8 mouse cellular contexts compared by ENCODE assay signal in the genomic region with DNA sequence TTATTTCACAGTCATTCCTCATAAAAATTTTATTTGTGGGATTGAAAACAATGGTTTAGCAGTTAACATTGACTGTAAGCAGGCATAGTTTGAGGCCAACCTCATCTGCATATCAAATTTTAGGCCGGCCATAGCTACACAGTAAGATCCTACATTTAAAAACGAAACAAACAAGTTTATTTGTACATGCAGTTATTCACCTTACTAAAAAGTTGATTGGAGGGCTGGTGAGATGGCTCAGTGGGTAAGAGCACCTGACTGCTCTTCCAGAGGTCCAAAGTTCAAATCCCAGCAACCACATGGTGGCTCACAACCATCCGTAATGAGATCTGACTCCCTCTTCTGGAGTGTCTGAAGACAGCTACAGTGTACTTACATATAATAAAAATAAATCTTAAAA. TPM values are rescaled to one million over a fixed set of nuclear protein-coding genes. Genes with fewer than 3 reads are reported as not detected.
A peak's percentile ranks its signal among the peaks of the same experiment; 100 is the strongest.
DNase-seq lines count a peak whose midpoint lies in the region; ATAC-seq and TF ChIP-seq lines count a peak whose summit lies in the region.
"Not testable (repeated sequence)": the region's sequence is repeated elsewhere in the genome, so short reads cannot be mapped to it uniquely, and the experiment has no call there.

No protein-coding gene starts in this region.

- TF ChIP-seq CTCF in bone marrow macrophage, adult 2 months (IDR thresholded peaks at IDR 0.05; ENCODE audit: low read depth, low read length): not testable (repeated sequence)

- H3K9ac ChIP-seq in forebrain, embryonic 13.5 days; heart, embryonic 14.5 days (ENCODE audit: low read length); kidney, embryonic 16.5 days (replicated peaks; ENCODE audit: low read length); neural tube, embryonic 14.5 days (replicated peaks; ENCODE audit: low read depth, low read length): not testable (repeated sequence)
- peak overlapping the region; percentile 52 for H3K9ac ChIP-seq in liver, embryonic 12.5 days

- ATAC-seq in forebrain, embryonic 13.5 days; heart, embryonic 14.5 days (ENCODE audit: insufficient number of reproducible peaks, insufficient read depth, low FRiP score, low read depth); kidney, embryonic 16.5 days (ENCODE audit: low FRiP score, low TSS enrichment); liver, embryonic 12.5 days; neural tube, embryonic 14.5 days (ENCODE audit: low read depth): not testable (repeated sequence)

- TF ChIP-seq POLR2A in bone marrow macrophage, adult 2 months (IDR thresholded peaks at IDR 0.05; ENCODE audit: borderline replicate concordance, low read depth, low read length): not testable (repeated sequence)

- DNase-seq in induced T-regulatory cell, adult 2 months (ENCODE audit: low read depth): peak; percentile 37
- DNase-seq in midbrain, embryonic 10.5 days (ENCODE audit: low spot score): not testable (repeated sequence)

- H3K4me2 ChIP-seq in forebrain, embryonic 13.5 days: peak overlapping the region; percentile 52
- H3K4me2 ChIP-seq in heart, embryonic 14.5 days (ENCODE audit: low read length): peak overlapping the region; percentile 84
- H3K4me2 ChIP-seq in kidney, embryonic 16.5 days (replicated peaks; ENCODE audit: low read depth, low read length): peak overlapping the region; percentile 40
- peak overlapping the region; percentile 65 for H3K4me2 ChIP-seq in liver, embryonic 12.5 days
- peak overlapping the region; percentile 35; the same call in 1 of the 2 replicates for H3K4me2 ChIP-seq in neural tube, embryonic 14.5 days (ENCODE audit: low read depth, low read length)

- peaks cover 38% of the 10 kb centered on the region for H3K36me3 ChIP-seq in forebrain, embryonic 13.5 days (ENCODE audit: poor library complexity, severe bottlenecking)
- H3K36me3 ChIP-seq in heart, embryonic 14.5 days (ENCODE audit: control insufficient read depth, insufficient read depth, low read length): peaks cover 49% of the 10 kb centered on the region
- peaks cover 26% of the 10 kb centered on the region for H3K36me3 ChIP-seq in kidney, embryonic 16.5 days (ENCODE audit: insufficient read depth, low read length)
- peaks cover 49% of the 10 kb centered on the region for H3K36me3 ChIP-seq in liver, embryonic 12.5 days
- peaks cover 52% of the 10 kb centered on the region for H3K36me3 ChIP-seq in midbrain, embryonic 10.5 days
- H3K36me3 ChIP-seq in neural tube, embryonic 14.5 days (ENCODE audit: control insufficient read depth, insufficient read depth, low read length): peaks cover 22% of the 10 kb centered on the region

- peaks cover 18% of the 10 kb centered on the region for H3K4me1 ChIP-seq in bone marrow macrophage, adult 2 months (ENCODE audit: control insufficient read depth, insufficient read depth, low read length)
- H3K4me1 ChIP-seq in forebrain, embryonic 13.5 days: peaks cover 40% of the 10 kb centered on the region
- not testable (repeated sequence) for H3K4me1 ChIP-seq in heart, embryonic 14.5 days (ENCODE audit: control insufficient read depth in 2 of 2, insufficient read depth in 2 of 2, low read length in 2 of 2); kidney, embryonic 16.5 days (ENCODE audit: insufficient read depth, low read length)
- peaks cover 43% of the 10 kb centered on the region for H3K4me1 ChIP-seq in liver, embryonic 12.5 days
- peaks cover 44% of the 10 kb centered on the region for H3K4me1 ChIP-seq in midbrain, embryonic 10.5 days
- peaks cover 18% of the 10 kb centered on the region for H3K4me1 ChIP-seq in neural tube, embryonic 14.5 days (ENCODE audit: control insufficient read depth, insufficient read depth, low read length)

- peak overlapping the region; percentile 47; the same call in 1 of the 2 replicates for H3K4me3 ChIP-seq in bone marrow macrophage, adult 2 months (ENCODE audit: insufficient read depth, low read length)
- peak overlapping the region; percentile 25 for H3K4me3 ChIP-seq in forebrain, embryonic 13.5 days
- H3K4me3 ChIP-seq in heart, embryonic 14.5 days (ENCODE audit: control insufficient read depth in 1 of 2, insufficient read depth in 1 of 2, low read depth in 1 of 2, low read length in 2 of 2): peak overlapping the region in 1 of 2 experiments; percentile 95; a peak in 1 of 4 replicates
- H3K4me3 ChIP-seq in kidney, embryonic 16.5 days (ENCODE audit: low read length): peak overlapping the region; percentile 13; the same call in 1 of the 2 replicates
- peak overlapping the region; percentile 51 for H3K4me3 ChIP-seq in liver, embryonic 12.5 days
- peak overlapping the region; percentile 96 for H3K4me3 ChIP-seq in midbrain, embryonic 10.5 days
- H3K4me3 ChIP-seq in neural tube, embryonic 14.5 days (ENCODE audit: low read depth, low read length): not testable (repeated sequence)

- WGBS in forebrain, embryonic 13.5 days: 81% methylated on average over 3 of the region's 3 CpGs
- WGBS in heart, embryonic 14.5 days: 84% methylated on average over 3 of the region's 3 CpGs
- WGBS in kidney, embryonic 16.5 days: 80% methylated on average over 3 of the region's 3 CpGs
- WGBS in liver, embryonic 12.5 days (ENCODE audit: insufficient replicate concordance): 55% methylated on average over 3 of the region's 3 CpGs
- 89% methylated on average over 3 of the region's 3 CpGs for WGBS in midbrain, embryonic 10.5 days
- 81% methylated on average over 3 of the region's 3 CpGs for WGBS in neural tube, embryonic 14.5 days

- not testable (repeated sequence) for H3K9me3 ChIP-seq in forebrain, embryonic 13.5 days (replicated peaks); heart, embryonic 14.5 days (ENCODE audit: control insufficient read depth, low read length); kidney, embryonic 16.5 days (ENCODE audit: low read length); liver, embryonic 12.5 days (replicated peaks); midbrain, embryonic 10.5 days (replicated peaks); neural tube, embryonic 14.5 days (ENCODE audit: control insufficient read depth, low read length)

- not testable (repeated sequence) for H3K27me3 ChIP-seq in forebrain, embryonic 13.5 days; heart, embryonic 14.5 days (ENCODE audit: control insufficient read depth, insufficient read depth, low read length); kidney, embryonic 16.5 days (ENCODE audit: insufficient read depth, low read length); liver, embryonic 12.5 days (replicated peaks); midbrain, embryonic 10.5 days (ENCODE audit: low read depth, poor library complexity, severe bottlenecking); neural tube, embryonic 14.5 days (ENCODE audit: control insufficient read depth, insufficient read depth, low read length)

- H3K27ac ChIP-seq in bone marrow macrophage, adult 2 months (ENCODE audit: insufficient read depth, low read depth, low read length); forebrain, embryonic 13.5 days; heart, embryonic 14.5 days (replicated peaks in 1 of 2; ENCODE audit: control insufficient read depth in 1 of 2, insufficient read depth in 1 of 2, low read depth in 2 of 2, low read length in 2 of 2); kidney, embryonic 16.5 days (ENCODE audit: low read length); midbrain, embryonic 10.5 days (replicated peaks); neural tube, embryonic 14.5 days (ENCODE audit: low read depth, low read length): not testable (repeated sequence)
- peak overlapping the region; percentile 56; the same call in 1 of the 2 replicates for H3K27ac ChIP-seq in liver, embryonic 12.5 days

RNA-seq across cellular contexts. Expression of a gene that starts 3.4 kb away (rescaled TPM):
- 26.5 and 29.6 TPM in 2 replicates for polyA plus RNA-seq in bone marrow macrophage, adult 2 months (2012; ENCODE audit: insufficient read depth, insufficient read length, missing spikeins)
- polyA plus RNA-seq in forebrain, embryonic 13.5 days (2015; fragmentation: Nextera tagmentation; extraction: Ambion mirVana): 17.7 and 19.0 TPM in 2 replicates
- 9.8 and 9.9 TPM in 2 replicates for polyA plus RNA-seq in heart, embryonic 14.5 days (2014; fragmentation: Nextera tagmentation; extraction: Ambion mirVana)
- 9.2 and 12.4 TPM in 2 replicates for polyA plus RNA-seq in kidney, embryonic 16.5 days (2015; fragmentation: Nextera tagmentation; extraction: Ambion mirVana)
- polyA plus RNA-seq in liver, embryonic 12.5 days (2016; fragmentation: Nextera tagmentation; extraction: Ambion mirVana): 8.6 and 9.0 TPM in 2 replicates
- polyA plus RNA-seq in midbrain, embryonic 10.5 days (2016; fragmentation: Nextera tagmentation; extraction: Ambion mirVana): 10.7 and 12.0 TPM in 2 replicates
- polyA plus RNA-seq in neural tube, embryonic 14.5 days (2014; fragmentation: Nextera tagmentation; extraction: Ambion mirVana): 11.3 TPM in 2 replicates

RNA-seq across cellular contexts. Expression of a gene that starts 13.2 kb away (rescaled TPM):
- 32.5 and 32.7 TPM in 2 replicates for polyA plus RNA-seq in bone marrow macrophage, adult 2 months (2012; ENCODE audit: insufficient read depth, insufficient read length, missing spikeins)
- polyA plus RNA-seq in forebrain, embryonic 13.5 days (2015; fragmentation: Nextera tagmentation; extraction: Ambion mirVana): 77.5 and 78.3 TPM in 2 replicates
- polyA plus RNA-seq in heart, embryonic 14.5 days (2014; fragmentation: Nextera tagmentation; extraction: Ambion mirVana): 40.2 TPM in 2 replicates
- polyA plus RNA-seq in kidney, embryonic 16.5 days (2015; fragmentation: Nextera tagmentation; extraction: Ambion mirVana): 64.6 and 67.9 TPM in 2 replicates
- polyA plus RNA-seq in liver, embryonic 12.5 days (2016; fragmentation: Nextera tagmentation; extraction: Ambion mirVana): 40.5 and 41.8 TPM in 2 replicates
- 74.3 and 82.5 TPM in 2 replicates for polyA plus RNA-seq in midbrain, embryonic 10.5 days (2016; fragmentation: Nextera tagmentation; extraction: Ambion mirVana)
- polyA plus RNA-seq in neural tube, embryonic 14.5 days (2014; fragmentation: Nextera tagmentation; extraction: Ambion mirVana): 56.7 and 61.1 TPM in 2 replicates

RNA-seq across cellular contexts. Expression of a gene that starts 56.1 kb away (rescaled TPM):
- polyA plus RNA-seq in bone marrow macrophage, adult 2 months (2012; ENCODE audit: insufficient read depth, insufficient read length, missing spikeins): 50.6 and 54.7 TPM in 2 replicates
- polyA plus RNA-seq in forebrain, embryonic 13.5 days (2015; fragmentation: Nextera tagmentation; extraction: Ambion mirVana): 31.8 and 32.9 TPM in 2 replicates
- polyA plus RNA-seq in heart, embryonic 14.5 days (2014; fragmentation: Nextera tagmentation; extraction: Ambion mirVana): 14.9 and 17.7 TPM in 2 replicates
- 20.0 and 21.0 TPM in 2 replicates for polyA plus RNA-seq in kidney, embryonic 16.5 days (2015; fragmentation: Nextera tagmentation; extraction: Ambion mirVana)
- 10.2 and 11.1 TPM in 2 replicates for polyA plus RNA-seq in liver, embryonic 12.5 days (2016; fragmentation: Nextera tagmentation; extraction: Ambion mirVana)
- 21.0 and 23.7 TPM in 2 replicates for polyA plus RNA-seq in midbrain, embryonic 10.5 days (2016; fragmentation: Nextera tagmentation; extraction: Ambion mirVana)
- 21.1 and 26.2 TPM in 2 replicates for polyA plus RNA-seq in neural tube, embryonic 14.5 days (2014; fragmentation: Nextera tagmentation; extraction: Ambion mirVana)
